Mouse (Mus musculus) inflammation-experienced regulatory T-cells, adult 16 weeks (primary cell): ENCODE results near the gene Flnc. TPM values are rescaled to one million over a fixed set of nuclear protein-coding genes. Genes with fewer than 3 reads are reported as not detected.

Experiments
- polyA plus RNA-seq: library from polyadenylated mRNA; unstranded; fragments of 100-300 nt; shearing (Covaris generic); gene quantifications from one replicate; pipeline ENCODE4 v1.2.1, GENCODE M21; 2017

Gene Flnc
- not detected for polyA plus RNA-seq

DNA sequence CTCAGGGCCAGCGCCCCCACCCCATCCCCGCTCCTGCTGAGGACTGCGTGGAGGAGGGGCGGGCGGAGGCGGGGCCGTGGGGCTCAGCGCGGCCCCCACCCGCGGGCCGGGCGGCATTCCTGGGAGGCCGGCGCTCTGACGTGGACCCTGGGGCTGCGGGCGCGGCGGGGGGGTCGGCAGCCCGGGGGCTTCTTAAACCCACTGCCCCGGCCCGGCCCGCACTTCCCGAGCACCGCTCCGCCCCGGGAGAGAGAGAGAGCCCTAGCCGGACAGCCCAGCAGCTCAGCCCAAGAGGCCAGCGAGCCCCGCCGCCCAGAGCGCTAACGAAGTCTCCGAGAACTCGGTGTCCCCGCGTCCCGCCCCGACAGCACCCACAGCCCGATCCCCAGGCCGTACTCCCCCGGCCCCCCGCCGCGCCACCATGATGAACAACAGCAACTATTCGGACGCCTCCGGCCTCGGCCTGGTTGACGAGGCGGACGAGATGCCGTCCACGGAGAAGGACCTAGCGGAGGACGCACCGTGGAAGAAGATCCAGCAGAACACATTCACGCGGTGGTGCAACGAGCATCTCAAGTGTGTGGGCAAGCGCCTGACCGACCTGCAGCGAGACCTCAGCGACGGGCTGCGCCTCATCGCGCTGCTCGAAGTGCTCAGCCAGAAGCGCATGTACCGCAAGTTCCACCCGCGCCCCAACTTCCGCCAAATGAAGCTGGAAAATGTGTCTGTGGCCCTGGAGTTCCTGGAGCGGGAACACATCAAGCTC, at the start of gene Flnc:
Gene Flnc (plus strand): TSS at position 219 of the 766 bp plus-strand sequence.

GRCm38 (mm10) chr6:29388052-29388518, 45.0 kb upstream of the Flnc start, which contains the start of gene Opn1sw:
Gene Opn1sw (minus strand): TSS chr6:29388468.

DNA sequence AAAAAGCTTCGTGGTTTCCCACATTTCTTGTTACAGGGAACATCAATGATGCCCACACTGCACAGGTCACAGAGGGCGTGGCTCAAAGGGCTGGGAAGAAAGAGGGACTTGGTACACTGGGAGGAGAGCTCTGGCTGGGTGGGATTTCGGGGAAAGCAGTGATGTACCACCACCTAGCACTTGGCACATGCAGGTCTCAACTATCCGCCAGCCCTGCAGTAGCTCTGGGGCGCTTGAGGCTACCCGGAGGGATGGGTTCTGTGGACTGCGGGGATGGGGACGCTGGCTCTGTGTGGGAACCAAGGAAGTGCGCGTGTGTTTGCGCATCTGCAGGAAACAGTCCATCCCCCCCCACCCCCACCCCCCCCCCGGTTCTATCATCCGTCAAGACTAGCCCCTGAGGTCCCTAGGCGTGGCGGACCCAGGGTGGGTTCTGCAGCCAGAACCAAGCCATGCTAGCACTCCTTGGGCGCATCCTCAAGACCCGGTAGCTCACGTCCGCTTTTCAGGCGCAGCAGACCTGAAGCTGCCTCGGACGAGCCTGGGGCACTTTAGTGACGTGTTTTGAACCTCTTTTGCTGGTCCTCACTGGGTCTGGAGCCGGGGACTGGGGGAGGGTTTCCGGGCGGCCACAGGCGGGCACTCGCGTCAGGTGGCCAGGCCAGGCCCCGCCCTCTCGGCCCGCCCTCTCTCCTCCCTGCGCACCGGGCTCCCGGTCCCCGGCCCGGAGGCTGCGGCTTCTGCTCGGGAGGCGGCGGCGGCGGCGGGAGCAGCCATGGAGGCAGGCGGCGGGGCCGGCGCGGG, 36.9 kb upstream of the Flnc start, which contains the start of gene Ccdc136:
Gene Ccdc136 (plus strand): TSS at position 400 of the 804 bp plus-strand sequence.

GRCm38 (mm10) chr6:29467583-29468354, 34.7 kb downstream of the Flnc start, which contains the start of gene Atp6v1f:
Gene Atp6v1f (plus strand): TSS chr6:29467718.

GRCm38 (mm10) chr6:29471137-29471536, 38.1 kb downstream of the Flnc start, which contains the start of gene Atp6v1fnb:
Gene Atp6v1fnb (plus strand): TSS chr6:29471437.

GRCm38 (mm10) chr6:29507447-29508309, 74.6 kb downstream of the Flnc start, which contains the start of gene Kcp:
Gene Kcp (minus strand): TSS chr6:29507952.

Other genes starting within 250 kb of the Flnc start
- 76.0 TPM for gene Impdh1, start 216.9 kb upstream of the Flnc start, polyA plus RNA-seq
- 34.3 TPM for gene Hilpda, start 160.8 kb upstream of the Flnc start, polyA plus RNA-seq
- 0.62 TPM for gene Fam71f2, start 153.7 kb upstream of the Flnc start, polyA plus RNA-seq
- gene Fam71f1, start 114.1 kb upstream of the Flnc start, polyA plus RNA-seq: not detected
- gene Calu, start 85.2 kb upstream of the Flnc start, polyA plus RNA-seq: 127 TPM
- gene Opn1sw, start 44.8 kb upstream of the Flnc start, polyA plus RNA-seq: not detected
- 1.9 TPM for gene Ccdc136, start 36.9 kb upstream of the Flnc start, polyA plus RNA-seq
- 358 TPM for gene Atp6v1f, start 34.5 kb downstream of the Flnc start, polyA plus RNA-seq
- 0.44 TPM for gene Atp6v1fnb, start 38.2 kb downstream of the Flnc start, polyA plus RNA-seq
- not detected for gene Kcp, start 74.7 kb downstream of the Flnc start, polyA plus RNA-seq
- 48.5 TPM for gene Irf5, start 93.4 kb downstream of the Flnc start, polyA plus RNA-seq
- 126 TPM for gene Tnpo3, start 176.6 kb downstream of the Flnc start, polyA plus RNA-seq